ENCODE assay signal across 21 mouse cellular contexts in the genomic region with DNA sequence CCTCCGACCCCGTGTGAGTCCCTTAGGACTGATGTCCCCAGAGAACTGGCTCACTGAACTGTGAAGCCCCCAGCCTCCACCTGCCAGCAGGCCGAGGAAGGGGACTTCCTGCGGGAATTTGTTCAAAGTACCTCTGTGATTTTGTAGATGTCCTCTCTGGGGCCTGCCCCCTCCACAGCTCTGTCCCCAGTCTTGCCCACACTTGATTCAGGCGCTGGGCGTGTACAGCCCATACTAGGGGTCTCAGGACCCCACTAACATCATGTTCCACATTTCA. TPM values are rescaled to one million over a fixed set of nuclear protein-coding genes. Genes with fewer than 3 reads are reported as not detected.
DNase-seq lines count a peak whose midpoint lies in the region; ATAC-seq and TF ChIP-seq lines count a peak whose summit lies in the region.
"Had no signal": no experiment of that assay in that cellular context is flagged by ENCODE, and none has a peak within 500 bp of the region (broad histone marks: within the 10 kb centered on the region; RNA-seq: fewer than 3 reads in every experiment).

No protein-coding gene starts in this region.

- intact Hi-C loops in gastrocnemius, adult 2 months (cut with DNase I), result no loop called here

- no peaks in the 10 kb centered on the region for H3K36me3 ChIP-seq in kidney, embryonic 15.5 days
- H3K36me3 ChIP-seq in kidney, adult 2 months (ENCODE audit: control insufficient read depth, insufficient read depth, low read length), result no peaks in the 10 kb centered on the region
- H3K36me3 ChIP-seq in spleen, adult 2 months (ENCODE audit: control insufficient read depth, insufficient read depth, low read length), result peaks cover 32% of the 10 kb centered on the region
- H3K36me3 ChIP-seq: embryonic facial prominence, embryonic 10.5 days; heart, embryonic 10.5 days had no signal

- H3K27me3 ChIP-seq in kidney, embryonic 15.5 days, result peaks cover 68% of the 10 kb centered on the region
- H3K27me3 ChIP-seq in kidney, adult 2 months (replicated peaks; ENCODE audit: control insufficient read depth, insufficient read depth, low read length), result no peaks in the 10 kb centered on the region
- no peaks in the 10 kb centered on the region for H3K27me3 ChIP-seq in spleen, adult 2 months (ENCODE audit: control insufficient read depth, insufficient read depth, low read length)

- H3K9ac ChIP-seq in kidney, embryonic 15.5 days, result no peak overlapping the region
- H3K9ac ChIP-seq: forebrain, embryonic 13.5 days; forebrain, postnatal 0 days had no signal

- no peak for TF ChIP-seq CTCF in gastrocnemius, adult 2 months (IDR thresholded peaks at IDR 0.05)
- TF ChIP-seq CTCF in kidney, adult 2 months (conservative IDR thresholded peaks at IDR 0.05; ENCODE audit: insufficient read depth, insufficient read length, low read depth, low read length), result no peak
- no peak for TF ChIP-seq CTCF in spleen, adult 2 months (IDR thresholded peaks at IDR 0.05; ENCODE audit: extremely low read depth, insufficient read depth, insufficient read length, insufficient replicate concordance)

- H3K9me3 ChIP-seq in kidney, embryonic 15.5 days (replicated peaks), result no peaks in the 10 kb centered on the region
- H3K9me3 ChIP-seq: embryonic facial prominence, embryonic 10.5 days; forebrain, embryonic 13.5 days; heart, embryonic 10.5 days had no signal

- no peak for TF ChIP-seq POLR2A in kidney, adult 2 months (IDR thresholded peaks at IDR 0.05; ENCODE audit: low read depth, low read length)
- TF ChIP-seq POLR2A in spleen, adult 2 months (IDR thresholded peaks at IDR 0.05; ENCODE audit: low read depth, low read length), result no peak

- DNase-seq in gastrocnemius, adult 2 months, result no peak
- DNase-seq in gastrocnemius, postnatal 4 days (ENCODE audit: low spot score in 2 of 2), result no peak
- no peak for DNase-seq in kidney, adult 2 months
- DNase-seq in spleen, adult 2 months (ENCODE audit: low read depth in 1 of 2, low spot score in 2 of 2), result no peak
- no peak for DNase-seq in spleen, postnatal 10 days (ENCODE audit: low spot score in 2 of 2)
- DNase-seq in cerebellum, adult 9-11 months, result no peak
- DNase-seq: adrenal gland, postnatal 14 days; cerebellum, adult 18-20 months; cerebellum, postnatal 10 days; forebrain, postnatal 0 days; gastrocnemius, postnatal 25 days; heart, adult 18-20 months; heart, postnatal 10 days had no signal

- no peak for ATAC-seq in kidney, embryonic 15.5 days (replicated peaks; ENCODE audit: low FRiP score)
- ATAC-seq: activated CD4-positive, CD25-positive, alpha-beta regulatory T cell, adult 4 months; forebrain, postnatal 0 days; Patski had no signal

- WGBS in kidney, embryonic 15.5 days, result 16% methylated on average over 6 of the region's 6 CpGs
- 40% methylated on average over 6 of the region's 6 CpGs for WGBS in kidney, adult 2 months
- WGBS in spleen, adult 2 months, result 41% methylated on average over 6 of the region's 6 CpGs

- peak overlapping the region; percentile 81 for H3K4me3 ChIP-seq in gastrocnemius, adult 2 months
- no peak overlapping the region for H3K4me3 ChIP-seq in kidney, embryonic 15.5 days (replicated peaks)
- no peak overlapping the region for H3K4me3 ChIP-seq in kidney, adult 2 months (ENCODE audit: insufficient read depth, low read depth, low read length)
- peak overlapping the region; percentile 38; the same call in 1 of the 2 replicates for H3K4me3 ChIP-seq in spleen, adult 2 months (ENCODE audit: extremely low read depth, insufficient read depth, insufficient read length)

- H3K27ac ChIP-seq in gastrocnemius, adult 2 months, result no peak overlapping the region
- no peak overlapping the region for H3K27ac ChIP-seq in kidney, embryonic 15.5 days
- no peak overlapping the region for H3K27ac ChIP-seq in kidney, adult 2 months (ENCODE audit: insufficient read depth, low read depth, low read length)
- peak overlapping the region; percentile 62 for H3K27ac ChIP-seq in spleen, adult 2 months (ENCODE audit: insufficient read depth, low read length)
- H3K27ac ChIP-seq: embryonic facial prominence, embryonic 10.5 days; forebrain, embryonic 13.5 days; heart, embryonic 10.5 days; hindbrain, postnatal 0 days had no signal

- H3K4me1 ChIP-seq in kidney, embryonic 15.5 days, result peaks cover 28% of the 10 kb centered on the region
- H3K4me1 ChIP-seq in kidney, adult 2 months (ENCODE audit: control insufficient read depth, insufficient read depth, low read length), result peaks cover 7% of the 10 kb centered on the region; the same call in 1 of the 2 replicates
- peaks cover 17% of the 10 kb centered on the region for H3K4me1 ChIP-seq in spleen, adult 2 months (ENCODE audit: control insufficient read depth, insufficient read depth, insufficient read length)

- 0 out of 2 replicates have a peak overlapping the region, but pooled peaks have one; percentile 85 for H3K4me2 ChIP-seq in kidney, embryonic 15.5 days

RNA-seq across cellular contexts. Expression of a gene that starts 2.2 kb away (rescaled TPM):
- total RNA-seq in gastrocnemius, adult 2 months (2021), result 1 to 10 TPM in 1 of 2 experiments, under 1 TPM in 1; 0.64 to 2.5 TPM
- 1 to 10 TPM; 1.2 to 2.0 TPM for total RNA-seq in gastrocnemius, postnatal 4 days (2021)
- 0.08 and 0.25 TPM in 2 replicates for polyA plus RNA-seq in kidney, embryonic 15.5 days (2015; fragmentation: Nextera tagmentation; extraction: Ambion mirVana)
- 0.96 and 1.6 TPM in 2 replicates for polyA plus RNA-seq in kidney, adult 2 months (2012; rRNA removed)
- polyA plus RNA-seq in spleen, adult 2 months (2012; rRNA removed), result 16.2 and 17.4 TPM in 2 replicates
- total RNA-seq: hindbrain, postnatal 0 days had no signal
- polyA plus RNA-seq: C2C12 had no signal

Comparison
In these comparisons a context has a peak if more than half of its experiments do, and no peak if none do; other contexts are left out.
1. H3K4me3 ChIP-seq: peak in gastrocnemius, adult 2 months (single experiment) and spleen, adult 2 months (single experiment); none in kidney, embryonic 15.5 days (single experiment) and kidney, adult 2 months (single experiment).